Mouse (Mus musculus): ENCODE results near the gene Gm28047. TPM values are rescaled to one million over a fixed set of nuclear protein-coding genes. Genes with fewer than 3 reads are reported as not detected.

Gene Gm28047
- polyA plus RNA-seq, 1 experiment from 2014 or later, result not detected

DNA sequence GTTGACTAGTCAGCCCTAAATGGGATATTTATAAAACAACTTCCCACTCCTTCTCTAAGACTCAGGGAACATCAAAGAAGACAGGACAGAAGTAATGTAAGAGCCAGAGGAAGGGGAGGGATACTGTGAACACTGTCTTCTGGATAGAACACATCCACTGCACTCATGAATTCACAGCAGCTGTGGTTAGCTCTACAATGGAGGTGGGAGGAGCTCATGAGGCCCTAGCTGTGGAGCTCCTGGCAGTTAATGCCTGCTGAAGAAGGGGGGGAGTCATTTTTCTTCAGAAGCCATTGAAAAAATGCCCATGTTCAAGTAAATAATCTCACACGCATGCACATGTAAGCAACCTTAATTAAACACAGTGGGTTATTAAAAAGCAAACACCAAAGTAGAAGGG is 47.9 kb downstream of the Gm28047 start:
- Histone ChIP-seq H3K9ac (ENCODE audit: low read length) (no peak overlapping the region), H3K4me1 (ENCODE audit: control insufficient read depth, insufficient read depth, low read length) (no peaks in the 10 kb centered on the region), H3K36me3 (ENCODE audit: control insufficient read depth, insufficient read depth) (0 out of 2 replicates have a peak, but pooled peaks cover 2% of the 10 kb centered on the region), H3K27me3 (ENCODE audit: control insufficient read depth, insufficient read depth, low read length) (no peaks in the 10 kb centered on the region), H3K9me3 (replicated peaks; ENCODE audit: control insufficient read depth, low read length) (no peaks in the 10 kb centered on the region), H3K27ac (ENCODE audit: low read length) (no peak overlapping the region), H3K4me3 (ENCODE audit: low read length) (no peak overlapping the region), H3K4me2 (ENCODE audit: low read depth, low read length) (no peak overlapping the region)
- WGBS, result 88% methylated on average over 1 of the region's 1 CpGs
- ATAC-seq (replicated peaks; ENCODE audit: extremely low read depth, insufficient read depth, low FRiP score), result no peak

DNA sequence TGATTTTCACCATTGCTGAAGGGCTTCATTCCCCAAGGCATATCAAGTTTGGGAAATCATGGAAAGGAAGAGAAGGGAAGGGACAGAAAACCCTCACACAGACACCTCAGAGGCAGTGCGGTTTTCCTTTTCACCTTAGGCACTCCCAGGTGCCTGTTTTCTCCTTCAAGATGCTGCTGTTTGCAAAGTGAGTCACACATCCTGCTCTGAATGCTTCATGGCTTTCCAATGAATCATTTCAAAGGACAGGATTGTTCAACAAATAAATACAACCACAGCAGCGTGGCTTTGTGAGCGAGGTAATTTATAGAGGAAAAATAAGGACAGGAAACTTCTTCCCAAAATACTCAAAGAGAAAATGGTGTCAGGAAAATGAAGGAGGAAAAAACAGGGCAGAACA is 52.8 kb downstream of the Gm28047 start:
- Histone ChIP-seq H3K9me3 (replicated peaks; ENCODE audit: control insufficient read depth, low read length) (no peaks in the 10 kb centered on the region), H3K9ac (ENCODE audit: low read length) (no peak overlapping the region), H3K27me3 (ENCODE audit: control insufficient read depth, insufficient read depth, low read length) (no peaks in the 10 kb centered on the region), H3K4me3 (ENCODE audit: low read length) (no peak overlapping the region), H3K4me2 (ENCODE audit: low read depth, low read length) (no peak overlapping the region), H3K27ac (ENCODE audit: low read length) (no peak overlapping the region), H3K36me3 (ENCODE audit: control insufficient read depth, insufficient read depth) (0 out of 2 replicates have a peak, but pooled peaks cover 2% of the 10 kb centered on the region), H3K4me1 (ENCODE audit: control insufficient read depth, insufficient read depth, low read length) (no peaks in the 10 kb centered on the region)
- ATAC-seq (replicated peaks; ENCODE audit: extremely low read depth, insufficient read depth, low FRiP score), result no peak
- WGBS, result 66% methylated on average over 3 of the region's 3 CpGs

GRCm38 (mm10) chr15:102567849-102568248 is 57.0 kb downstream of the Gm28047 start:
- H3K4me3 ChIP-seq (ENCODE audit: low read length), result no peak overlapping the region
- H3K9me3 ChIP-seq (replicated peaks; ENCODE audit: control insufficient read depth, low read length), result no peaks in the 10 kb centered on the region
- H3K27me3 ChIP-seq (ENCODE audit: control insufficient read depth, insufficient read depth, low read length), result no peaks in the 10 kb centered on the region
- WGBS, result 91% methylated on average over 2 of the region's 2 CpGs
- H3K36me3 ChIP-seq (ENCODE audit: control insufficient read depth, insufficient read depth), result no peaks in the 10 kb centered on the region
- no peak overlapping the region for H3K27ac ChIP-seq (ENCODE audit: low read length)
- H3K9ac ChIP-seq (ENCODE audit: low read length), result no peak overlapping the region
- no peak for ATAC-seq (replicated peaks; ENCODE audit: extremely low read depth, insufficient read depth, low FRiP score)
- no peaks in the 10 kb centered on the region for H3K4me1 ChIP-seq (ENCODE audit: control insufficient read depth, insufficient read depth, low read length)
- H3K4me2 ChIP-seq (ENCODE audit: low read depth, low read length), result no peak overlapping the region

GRCm38 (mm10) chr15:102563681-102564080 is 61.2 kb downstream of the Gm28047 start:
- Histone ChIP-seq H3K4me2 (ENCODE audit: low read depth, low read length) (no peak overlapping the region), H3K9ac (ENCODE audit: low read length) (no peak overlapping the region), H3K4me3 (ENCODE audit: low read length) (no peak overlapping the region), H3K27me3 (ENCODE audit: control insufficient read depth, insufficient read depth, low read length) (no peaks in the 10 kb centered on the region), H3K9me3 (replicated peaks; ENCODE audit: control insufficient read depth, low read length) (no peaks in the 10 kb centered on the region), H3K4me1 (ENCODE audit: control insufficient read depth, insufficient read depth, low read length) (no peaks in the 10 kb centered on the region), H3K36me3 (ENCODE audit: control insufficient read depth, insufficient read depth) (peaks cover 10% of the 10 kb centered on the region), H3K27ac (ENCODE audit: low read length) (no peak overlapping the region)
- 92% methylated on average over 5 of the region's 5 CpGs for WGBS
- ATAC-seq (replicated peaks; ENCODE audit: extremely low read depth, insufficient read depth, low FRiP score), result no peak

DNA sequence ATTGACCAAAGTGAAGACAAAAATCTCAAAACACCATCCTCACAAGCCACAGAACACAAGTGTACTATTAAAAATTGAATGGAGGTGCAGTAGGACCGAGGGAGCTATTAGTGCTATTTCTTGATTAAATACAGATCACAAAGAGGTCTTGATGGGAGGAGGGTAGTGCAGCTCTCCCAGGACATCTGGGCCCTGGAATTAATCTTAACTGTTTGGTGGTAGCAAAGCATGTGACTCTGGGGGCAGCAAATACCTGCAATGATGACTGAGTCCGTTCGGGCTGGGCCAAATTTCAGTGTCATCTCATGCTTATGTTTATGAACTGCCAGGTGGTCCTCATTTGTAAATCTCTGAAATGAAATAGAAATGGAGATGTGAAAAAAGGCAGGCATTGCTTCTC is 61.8 kb downstream of the Gm28047 start:
- ATAC-seq (replicated peaks; ENCODE audit: extremely low read depth, insufficient read depth, low FRiP score), result no peak
- Histone ChIP-seq H3K9me3 (replicated peaks; ENCODE audit: control insufficient read depth, low read length) (no peaks in the 10 kb centered on the region), H3K4me1 (ENCODE audit: control insufficient read depth, insufficient read depth, low read length) (no peaks in the 10 kb centered on the region), H3K4me3 (ENCODE audit: low read length) (no peak overlapping the region), H3K4me2 (ENCODE audit: low read depth, low read length) (no peak overlapping the region), H3K27ac (ENCODE audit: low read length) (no peak overlapping the region), H3K9ac (ENCODE audit: low read length) (no peak overlapping the region), H3K36me3 (ENCODE audit: control insufficient read depth, insufficient read depth) (peaks cover 10% of the 10 kb centered on the region), H3K27me3 (ENCODE audit: control insufficient read depth, insufficient read depth, low read length) (no peaks in the 10 kb centered on the region)
- WGBS, result 90% methylated on average over 3 of the region's 3 CpGs

- no peaks in the 10 kb centered on the region for H3K27me3 ChIP-seq (ENCODE audit: control insufficient read depth, insufficient read depth, low read length)
- H3K9ac ChIP-seq (ENCODE audit: low read length), result no peak overlapping the region
- H3K27ac ChIP-seq (ENCODE audit: low read length), result no peak overlapping the region
- H3K36me3 ChIP-seq (ENCODE audit: control insufficient read depth, insufficient read depth), result peaks cover 10% of the 10 kb centered on the region
- no peak overlapping the region for H3K4me2 ChIP-seq (ENCODE audit: low read depth, low read length)
- no peak overlapping the region for H3K4me3 ChIP-seq (ENCODE audit: low read length)
- no peak for ATAC-seq (replicated peaks; ENCODE audit: extremely low read depth, insufficient read depth, low FRiP score)
- WGBS, result 90% methylated on average over 1 of the region's 1 CpGs
- no peaks in the 10 kb centered on the region for H3K4me1 ChIP-seq (ENCODE audit: control insufficient read depth, insufficient read depth, low read length)
- no peaks in the 10 kb centered on the region for H3K9me3 ChIP-seq (replicated peaks; ENCODE audit: control insufficient read depth, low read length)
Measured at GRCm38 (mm10) chr15:102562491-102562890, 62.4 kb downstream of the Gm28047 start.

DNA sequence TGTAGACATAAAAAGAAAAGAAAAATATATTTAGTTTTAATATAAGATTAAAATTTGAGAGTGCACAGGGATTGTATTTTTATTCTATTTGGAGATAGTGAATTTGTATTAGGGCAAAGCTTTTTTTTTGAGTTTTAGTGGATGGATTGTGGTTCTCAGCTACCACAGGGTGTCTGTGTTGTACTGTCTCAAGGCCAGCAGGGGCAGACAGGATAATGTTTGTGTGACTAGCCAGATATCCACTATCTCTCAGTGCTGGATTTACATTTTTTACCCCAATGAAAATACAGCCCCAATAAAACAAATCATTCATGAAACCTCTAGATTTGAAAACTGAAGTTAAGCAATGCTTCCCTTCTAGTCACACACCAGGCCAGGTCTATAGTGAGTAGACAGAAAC is 67.3 kb downstream of the Gm28047 start:
- no peak overlapping the region for H3K4me3 ChIP-seq (ENCODE audit: low read length)
- H3K4me1 ChIP-seq (ENCODE audit: control insufficient read depth, insufficient read depth, low read length), result no peaks in the 10 kb centered on the region
- no peak overlapping the region for H3K27ac ChIP-seq (ENCODE audit: low read length)
- H3K27me3 ChIP-seq (ENCODE audit: control insufficient read depth, insufficient read depth, low read length), result no peaks in the 10 kb centered on the region
- no peak for ATAC-seq (replicated peaks; ENCODE audit: extremely low read depth, insufficient read depth, low FRiP score)
- H3K9ac ChIP-seq (ENCODE audit: low read length), result no peak overlapping the region
- peaks cover 35% of the 10 kb centered on the region for H3K36me3 ChIP-seq (ENCODE audit: control insufficient read depth, insufficient read depth)
- no peaks in the 10 kb centered on the region for H3K9me3 ChIP-seq (replicated peaks; ENCODE audit: control insufficient read depth, low read length)
- no peak overlapping the region for H3K4me2 ChIP-seq (ENCODE audit: low read depth, low read length)

DNA sequence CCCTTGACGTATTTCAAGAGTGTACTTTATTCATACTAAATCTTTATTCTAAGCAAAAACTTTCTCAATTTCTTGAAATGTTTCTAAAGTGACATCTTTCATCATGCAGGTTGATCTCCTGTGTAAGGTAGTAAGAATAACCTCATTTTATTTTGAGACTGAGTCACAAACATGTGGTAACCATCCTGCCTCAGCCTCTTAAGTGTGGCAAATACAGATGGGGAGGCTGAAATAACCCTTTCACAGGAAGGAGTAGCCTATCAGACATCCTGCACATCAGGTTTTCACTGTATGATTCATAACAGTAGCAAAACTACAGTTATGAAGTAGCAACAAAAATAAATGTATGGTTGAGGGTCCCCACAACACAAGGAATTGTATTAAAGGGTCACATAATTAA is 69.3 kb downstream of the Gm28047 start:
- Histone ChIP-seq H3K4me3 (ENCODE audit: low read length) (no peak overlapping the region), H3K27ac (ENCODE audit: low read length) (no peak overlapping the region), H3K4me2 (ENCODE audit: low read depth, low read length) (no peak overlapping the region), H3K4me1 (ENCODE audit: control insufficient read depth, insufficient read depth, low read length) (no peaks in the 10 kb centered on the region), H3K9me3 (replicated peaks; ENCODE audit: control insufficient read depth, low read length) (no peaks in the 10 kb centered on the region), H3K27me3 (ENCODE audit: control insufficient read depth, insufficient read depth, low read length) (no peaks in the 10 kb centered on the region), H3K36me3 (ENCODE audit: control insufficient read depth, insufficient read depth) (peaks cover 42% of the 10 kb centered on the region), H3K9ac (ENCODE audit: low read length) (no peak overlapping the region)
- no peak for ATAC-seq (replicated peaks; ENCODE audit: extremely low read depth, insufficient read depth, low FRiP score)
- 91% methylated on average over 1 of the region's 1 CpGs for WGBS

DNA sequence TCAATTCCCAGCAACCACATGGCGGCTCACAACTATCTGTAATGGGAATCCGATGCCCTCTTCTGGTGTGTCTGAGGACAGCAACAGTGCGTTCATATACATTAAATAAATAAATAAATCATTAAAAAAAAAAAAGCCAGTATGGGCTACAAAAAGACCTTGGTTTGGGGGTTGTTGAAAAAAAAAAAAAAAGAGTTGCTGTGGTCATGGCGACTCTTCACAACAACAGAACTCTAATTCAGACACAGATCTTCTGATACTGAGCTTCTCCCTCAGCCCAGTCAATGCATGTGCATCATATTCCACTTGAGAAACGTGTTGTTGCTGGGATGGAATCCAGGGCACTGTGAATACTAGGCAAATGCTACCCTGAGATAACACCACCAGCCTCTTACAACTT is 72.3 kb downstream of the Gm28047 start:
- Histone ChIP-seq H3K36me3 (ENCODE audit: control insufficient read depth, insufficient read depth) (peaks cover 39% of the 10 kb centered on the region), H3K9me3 (replicated peaks; ENCODE audit: control insufficient read depth, low read length) (no peaks in the 10 kb centered on the region)
- ATAC-seq (replicated peaks; ENCODE audit: extremely low read depth, insufficient read depth, low FRiP score), result no peak

GRCm38 (mm10) chr15:102547478-102547877 is 77.4 kb downstream of the Gm28047 start:
- H3K27me3 ChIP-seq (ENCODE audit: control insufficient read depth, insufficient read depth, low read length), result no peaks in the 10 kb centered on the region
- ATAC-seq (replicated peaks; ENCODE audit: extremely low read depth, insufficient read depth, low FRiP score), result no peak
- 94% methylated on average over 3 of the region's 3 CpGs for WGBS
- H3K27ac ChIP-seq (ENCODE audit: low read length), result peak overlapping the region; percentile 81
- no peak overlapping the region for H3K4me2 ChIP-seq (ENCODE audit: low read depth, low read length)
- no peak overlapping the region for H3K4me3 ChIP-seq (ENCODE audit: low read length)
- H3K9ac ChIP-seq (ENCODE audit: low read length), result no peak overlapping the region
- peaks cover 12% of the 10 kb centered on the region for H3K4me1 ChIP-seq (ENCODE audit: control insufficient read depth, insufficient read depth, low read length)
- no peaks in the 10 kb centered on the region for H3K9me3 ChIP-seq (replicated peaks; ENCODE audit: control insufficient read depth, low read length)
- peaks cover 28% of the 10 kb centered on the region for H3K36me3 ChIP-seq (ENCODE audit: control insufficient read depth, insufficient read depth)

More for the DNA sequence above, 72.3 kb downstream of the Gm28047 start:
- Histone ChIP-seq H3K27ac (ENCODE audit: low read length) (no peak overlapping the region), H3K27me3 (ENCODE audit: control insufficient read depth, insufficient read depth, low read length) (no peaks in the 10 kb centered on the region), H3K9ac (ENCODE audit: low read length) (no peak overlapping the region), H3K4me1 (ENCODE audit: control insufficient read depth, insufficient read depth, low read length) (no peaks in the 10 kb centered on the region), H3K4me3 (ENCODE audit: low read length) (no peak overlapping the region), H3K4me2 (ENCODE audit: low read depth, low read length) (no peak overlapping the region)
- WGBS, result 92% methylated on average over 5 of the region's 5 CpGs

All from heart, embryonic 16.5 days (tissue).